7 mouse cellular contexts compared by ENCODE assay signal in the genomic region with DNA sequence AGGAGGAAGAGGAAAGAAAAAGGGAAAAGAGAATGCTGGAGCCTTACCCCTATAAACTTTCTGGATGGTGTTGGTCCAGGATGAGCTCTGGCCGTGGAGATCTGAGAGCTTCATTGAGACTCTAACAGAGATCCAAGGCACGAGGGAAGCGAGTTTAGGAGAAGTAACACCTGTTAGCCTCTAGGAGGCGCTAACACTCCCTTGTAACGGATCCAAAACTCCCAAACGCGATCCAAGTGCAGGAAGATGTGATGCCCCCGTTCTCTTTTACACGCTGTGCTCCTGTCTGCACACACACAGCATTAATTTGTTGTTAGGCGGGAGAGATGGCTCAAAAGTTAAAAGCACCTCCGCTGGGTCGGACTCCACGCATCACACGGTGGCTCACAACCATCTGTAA. TPM values are rescaled to one million over a fixed set of nuclear protein-coding genes. Genes with fewer than 3 reads are reported as not detected.
DNase-seq lines count a peak whose midpoint lies in the region; ATAC-seq and TF ChIP-seq lines count a peak whose summit lies in the region.

No protein-coding gene starts in this region.

- no peak overlapping the region for H3K27ac ChIP-seq in heart, embryonic 15.5 days
- no peak overlapping the region for H3K27ac ChIP-seq in lung, postnatal 0 days (ENCODE audit: low read length)

- H3K4me1 ChIP-seq in heart, embryonic 15.5 days (replicated peaks) = peaks cover 3% of the 10 kb centered on the region
- no peaks in the 10 kb centered on the region for H3K4me1 ChIP-seq in lung, postnatal 0 days (ENCODE audit: insufficient read depth, low read depth, low read length)

- no peak overlapping the region for H3K4me3 ChIP-seq in heart, embryonic 15.5 days
- H3K4me3 ChIP-seq in lung, postnatal 0 days (ENCODE audit: low read depth, low read length) = no peak overlapping the region

- no peaks in the 10 kb centered on the region for H3K27me3 ChIP-seq in heart, embryonic 15.5 days
- no peaks in the 10 kb centered on the region; the same call in 1 of the 2 replicates for H3K27me3 ChIP-seq in lung, postnatal 0 days (replicated peaks; ENCODE audit: insufficient read depth, low read length)
- no peaks in the 10 kb centered on the region for H3K27me3 ChIP-seq in splenic B cell, adult 2 months (ENCODE audit: control insufficient read depth, insufficient read depth, low read length, poor library complexity, severe bottlenecking)

- 17% methylated on average over 14 of the region's 14 CpGs for WGBS in heart, embryonic 15.5 days
- WGBS in lung, postnatal 0 days = 12% methylated on average over 14 of the region's 14 CpGs

- H3K36me3 ChIP-seq in heart, embryonic 15.5 days = no peaks in the 10 kb centered on the region
- H3K36me3 ChIP-seq in lung, postnatal 0 days (ENCODE audit: insufficient read depth, low read length) = no peaks in the 10 kb centered on the region
- H3K36me3 ChIP-seq in splenic B cell, adult 2 months (ENCODE audit: control insufficient read depth, insufficient read depth, low read length, poor library complexity, severe bottlenecking) = no peaks in the 10 kb centered on the region

- DNase-seq in thymus, postnatal 4 days = peak; percentile 8
- no peak for DNase-seq in thymus, adult 18-20 months
- DNase-seq in cerebellum, postnatal 14 days = peak; percentile 36 to 65
- DNase-seq in lung, postnatal 0 days (ENCODE audit: low spot score) = peak; percentile 55
- peak; percentile 53 for DNase-seq in splenic B cell, adult 2 months (ENCODE audit: low read depth, low spot score)
- DNase-seq in urinary bladder, adult 18-20 months (ENCODE audit: low spot score in 2 of 2) = no peak

- 0 out of 2 replicates have a peak overlapping the region, but pooled peaks have one; percentile 20 for H3K4me2 ChIP-seq in heart, embryonic 15.5 days
- no peak overlapping the region for H3K4me2 ChIP-seq in lung, postnatal 0 days (replicated peaks; ENCODE audit: low read depth, low read length)

- H3K9ac ChIP-seq in heart, embryonic 15.5 days = no peak overlapping the region
- H3K9ac ChIP-seq in lung, postnatal 0 days (replicated peaks; ENCODE audit: low read depth) = no peak overlapping the region

- no peak for ATAC-seq in heart, embryonic 15.5 days (replicated peaks; ENCODE audit: insufficient number of reproducible peaks, insufficient read depth, low FRiP score, low read depth)
- no peak for ATAC-seq in lung, postnatal 0 days

- peak; percentile 79 for TF ChIP-seq CTCF in lung, postnatal 0 days (IDR thresholded peaks at IDR 0.05)

- no peaks in the 10 kb centered on the region for H3K9me3 ChIP-seq in heart, embryonic 15.5 days (replicated peaks)
- no peaks in the 10 kb centered on the region for H3K9me3 ChIP-seq in lung, postnatal 0 days (ENCODE audit: low read length)

- no peak for TF ChIP-seq EP300 in lung, postnatal 0 days (IDR thresholded peaks at IDR 0.05)

RNA-seq across cellular contexts. Expression of a gene that starts 46.3 kb away (rescaled TPM):
- 11.5 and 13.4 TPM in 2 replicates for polyA plus RNA-seq in heart, embryonic 15.5 days (2015; fragmentation: Nextera tagmentation; extraction: Ambion mirVana)
- polyA plus RNA-seq in lung, postnatal 0 days (2015; fragmentation: Nextera tagmentation; extraction: Ambion mirVana) = 101 and 138 TPM in 2 replicates

RNA-seq across cellular contexts. Expression of a gene that starts 57.3 kb away (rescaled TPM):
- polyA plus RNA-seq in heart, embryonic 15.5 days (2015; fragmentation: Nextera tagmentation; extraction: Ambion mirVana) = 68.3 and 84.7 TPM in 2 replicates
- polyA plus RNA-seq in lung, postnatal 0 days (2015; fragmentation: Nextera tagmentation; extraction: Ambion mirVana) = 60.3 and 63.8 TPM in 2 replicates

RNA-seq across cellular contexts. Expression of a gene that starts 58.4 kb away (rescaled TPM):
- 288 and 325 TPM in 2 replicates for polyA plus RNA-seq in heart, embryonic 15.5 days (2015; fragmentation: Nextera tagmentation; extraction: Ambion mirVana)
- polyA plus RNA-seq in lung, postnatal 0 days (2015; fragmentation: Nextera tagmentation; extraction: Ambion mirVana) = 474 and 489 TPM in 2 replicates

Comparison
In these comparisons a context has a peak if more than half of its experiments do, and no peak if none do; other contexts are left out.
1. DNase-seq: peak in thymus, postnatal 4 days (single experiment), cerebellum, postnatal 14 days (2 of 2), lung, postnatal 0 days (single experiment) and splenic B cell, adult 2 months (single experiment); none in thymus, adult 18-20 months (0 of 2) and urinary bladder, adult 18-20 months (0 of 2).